In genomic region chr17:43072787-43073148, GRCm38 (mm10) we compare ENCODE assay signal across 14 mouse cellular contexts. TPM values are rescaled to one million over a fixed set of nuclear protein-coding genes. Genes with fewer than 3 reads are reported as not detected.
A peak's percentile ranks its signal among the peaks of the same experiment; 100 is the strongest.
DNase-seq lines count a peak whose midpoint lies in the region; ATAC-seq and TF ChIP-seq lines count a peak whose summit lies in the region.
"Had no signal": no experiment of that assay in that cellular context is flagged by ENCODE, and none has a peak within 500 bp of the region (broad histone marks: within the 10 kb centered on the region; RNA-seq: fewer than 3 reads in every experiment).

No protein-coding gene starts in this region.

- H3K36me3 ChIP-seq in kidney, adult 2 months (ENCODE audit: control insufficient read depth, insufficient read depth, low read length), result no peaks in the 10 kb centered on the region; the same call in 1 of the 2 replicates
- H3K36me3 ChIP-seq in lung, embryonic 15.5 days, result no peaks in the 10 kb centered on the region
- H3K36me3 ChIP-seq in stomach, postnatal 0 days (ENCODE audit: control insufficient read depth, insufficient read depth, low read length), result no peaks in the 10 kb centered on the region
- no peaks in the 10 kb centered on the region for H3K36me3 ChIP-seq in intestine, postnatal 0 days (ENCODE audit: control insufficient read depth, insufficient read depth)
- H3K36me3 ChIP-seq: heart, embryonic 13.5 days; limb, embryonic 12.5 days had no signal

- H3K27ac ChIP-seq in kidney, adult 2 months (ENCODE audit: insufficient read depth, low read depth, low read length), result peak overlapping the region; percentile 7; the same call in 1 of the 2 replicates
- H3K27ac ChIP-seq in lung, embryonic 15.5 days, result peak overlapping the region; percentile 40
- H3K27ac ChIP-seq in stomach, postnatal 0 days (replicated peaks), result peak overlapping the region; percentile 85
- H3K27ac ChIP-seq in intestine, postnatal 0 days (ENCODE audit: low read depth, low read length), result no peak overlapping the region
- H3K27ac ChIP-seq: forebrain, embryonic 12.5 days; heart, embryonic 13.5 days; limb, embryonic 12.5 days; neural tube, embryonic 12.5 days had no signal

- no peak overlapping the region for H3K4me3 ChIP-seq in kidney, adult 2 months (ENCODE audit: insufficient read depth, low read depth, low read length)
- no peak overlapping the region for H3K4me3 ChIP-seq in lung, embryonic 15.5 days
- no peak overlapping the region for H3K4me3 ChIP-seq in stomach, postnatal 0 days (ENCODE audit: low read depth, low read length)
- H3K4me3 ChIP-seq in intestine, postnatal 0 days (ENCODE audit: low read depth, low read length), result no peak overlapping the region
- H3K4me3 ChIP-seq: forebrain, embryonic 12.5 days; heart, embryonic 13.5 days; limb, embryonic 12.5 days; neural tube, embryonic 12.5 days had no signal

- no peak overlapping the region for H3K4me2 ChIP-seq in lung, embryonic 15.5 days
- H3K4me2 ChIP-seq in stomach, postnatal 0 days (replicated peaks; ENCODE audit: low read depth), result no peak overlapping the region
- no peak overlapping the region for H3K4me2 ChIP-seq in intestine, postnatal 0 days (replicated peaks; ENCODE audit: low read depth)
- H3K4me2 ChIP-seq: forebrain, embryonic 12.5 days; heart, embryonic 13.5 days; limb, embryonic 12.5 days; neural tube, embryonic 12.5 days had no signal

- DNase-seq in kidney, adult 2 months, result no peak
- no peak for DNase-seq in kidney, postnatal 4 days
- DNase-seq in lung, postnatal 25 days (ENCODE audit: low spot score), result no peak
- DNase-seq in gastrocnemius, postnatal 25 days, result peak; percentile 65
- no peak for DNase-seq in stomach, postnatal 0 days (ENCODE audit: low spot score)
- DNase-seq: cerebellum, adult 11 months; right cerebral cortex, postnatal 14 days; thymus, adult 2 months had no signal

- no peak overlapping the region for H3K9ac ChIP-seq in lung, embryonic 15.5 days
- no peak overlapping the region for H3K9ac ChIP-seq in stomach, postnatal 0 days (ENCODE audit: low read length)
- no peak overlapping the region for H3K9ac ChIP-seq in intestine, postnatal 0 days (ENCODE audit: low read depth, low read length)
- H3K9ac ChIP-seq: forebrain, embryonic 12.5 days; heart, embryonic 13.5 days; limb, embryonic 12.5 days; neural tube, embryonic 12.5 days had no signal

- TF ChIP-seq EP300 in stomach, postnatal 0 days (optimal IDR thresholded peaks at IDR 0.05), result no peak

- H3K9me3 ChIP-seq in lung, embryonic 15.5 days, result no peaks in the 10 kb centered on the region
- H3K9me3 ChIP-seq in stomach, postnatal 0 days (ENCODE audit: control insufficient read depth, low read length), result no peaks in the 10 kb centered on the region
- H3K9me3 ChIP-seq in intestine, postnatal 0 days (ENCODE audit: control insufficient read depth), result no peaks in the 10 kb centered on the region
- H3K9me3 ChIP-seq: forebrain, embryonic 12.5 days; heart, embryonic 13.5 days; limb, embryonic 12.5 days; neural tube, embryonic 12.5 days had no signal

- H3K27me3 ChIP-seq in kidney, adult 2 months (replicated peaks; ENCODE audit: control insufficient read depth, insufficient read depth, low read length), result no peaks in the 10 kb centered on the region
- H3K27me3 ChIP-seq in lung, embryonic 15.5 days, result no peaks in the 10 kb centered on the region
- H3K27me3 ChIP-seq in stomach, postnatal 0 days (ENCODE audit: control insufficient read depth, insufficient read depth, low read length), result no peaks in the 10 kb centered on the region
- H3K27me3 ChIP-seq in intestine, postnatal 0 days (replicated peaks; ENCODE audit: control insufficient read depth, insufficient read depth, low read length), result no peaks in the 10 kb centered on the region
- H3K27me3 ChIP-seq: forebrain, embryonic 12.5 days; heart, embryonic 13.5 days; limb, embryonic 12.5 days; neural tube, embryonic 12.5 days had no signal

- WGBS in kidney, adult 2 months, result 49% methylated on average over 5 of the region's 5 CpGs
- WGBS in lung, embryonic 15.5 days, result 36% methylated on average over 5 of the region's 5 CpGs
- 50% methylated on average over 5 of the region's 5 CpGs for WGBS in stomach, postnatal 0 days
- 64% methylated on average over 5 of the region's 5 CpGs for WGBS in intestine, postnatal 0 days

- no peak for TF ChIP-seq CTCF in kidney, adult 2 months (conservative IDR thresholded peaks at IDR 0.05; ENCODE audit: insufficient read depth, insufficient read length, low read depth, low read length)
- TF ChIP-seq CTCF in stomach, postnatal 0 days (IDR thresholded peaks at IDR 0.05; ENCODE audit: low read depth), result no peak
- TF ChIP-seq CTCF in intestine, postnatal 0 days (IDR thresholded peaks at IDR 0.05; ENCODE audit: low read depth), result no peak

- H3K4me1 ChIP-seq in kidney, adult 2 months (ENCODE audit: control insufficient read depth, insufficient read depth, low read length), result peaks cover 24% of the 10 kb centered on the region; the same call in 1 of the 2 replicates
- peaks cover 59% of the 10 kb centered on the region for H3K4me1 ChIP-seq in lung, embryonic 15.5 days
- no peaks in the 10 kb centered on the region for H3K4me1 ChIP-seq in stomach, postnatal 0 days (replicated peaks; ENCODE audit: control insufficient read depth, insufficient read depth)
- H3K4me1 ChIP-seq in intestine, postnatal 0 days (replicated peaks; ENCODE audit: control insufficient read depth, insufficient read depth, low read length), result 0 out of 2 replicates have a peak, but pooled peaks cover 5% of the 10 kb centered on the region

- TF ChIP-seq POLR2A in kidney, adult 2 months (IDR thresholded peaks at IDR 0.05; ENCODE audit: low read depth, low read length), result no peak

- ATAC-seq in lung, embryonic 15.5 days (ENCODE audit: borderline replicate concordance, extremely low read depth, low FRiP score, low TSS enrichment), result peak; percentile 44; the same call in 1 of the 2 replicates
- ATAC-seq in stomach, postnatal 0 days (ENCODE audit: low FRiP score, low TSS enrichment), result no peak
- ATAC-seq in intestine, postnatal 0 days, result no peak

RNA-seq across cellular contexts. Expression of gene Tnfrsf21, which starts 56.4 kb away (rescaled TPM):
- 178 and 213 TPM in 2 replicates for polyA plus RNA-seq in kidney, adult 2 months (2012; rRNA removed)
- 41.9 and 44.2 TPM in 2 replicates for polyA plus RNA-seq in lung, embryonic 15.5 days (2015; fragmentation: Nextera tagmentation; extraction: Ambion mirVana)
- total RNA-seq in gastrocnemius, postnatal 25 days (2021), result 10 to 100 TPM; 17.9 to 23.1 TPM
- polyA plus RNA-seq in stomach, postnatal 0 days (2015; fragmentation: Nextera tagmentation; extraction: Ambion mirVana), result 36.9 and 40.7 TPM in 2 replicates
- polyA plus RNA-seq in intestine, postnatal 0 days (2015; fragmentation: Nextera tagmentation; extraction: Ambion mirVana), result 9.0 and 10.0 TPM in 2 replicates
